Mouse (Mus musculus) cerebral cortex, adult 2 months (tissue): ENCODE measurements around the gene Usp35.

Experiments used
- WGBS: fragments of 180-500 bp; shearing (Covaris S2); methylation state at CpG from one replicate; pipeline ENCODE4 v1.1.7; 2018; 5-methylcytosine and 5-hydroxymethylcytosine counted together

The Usp35 gene

DNA sequence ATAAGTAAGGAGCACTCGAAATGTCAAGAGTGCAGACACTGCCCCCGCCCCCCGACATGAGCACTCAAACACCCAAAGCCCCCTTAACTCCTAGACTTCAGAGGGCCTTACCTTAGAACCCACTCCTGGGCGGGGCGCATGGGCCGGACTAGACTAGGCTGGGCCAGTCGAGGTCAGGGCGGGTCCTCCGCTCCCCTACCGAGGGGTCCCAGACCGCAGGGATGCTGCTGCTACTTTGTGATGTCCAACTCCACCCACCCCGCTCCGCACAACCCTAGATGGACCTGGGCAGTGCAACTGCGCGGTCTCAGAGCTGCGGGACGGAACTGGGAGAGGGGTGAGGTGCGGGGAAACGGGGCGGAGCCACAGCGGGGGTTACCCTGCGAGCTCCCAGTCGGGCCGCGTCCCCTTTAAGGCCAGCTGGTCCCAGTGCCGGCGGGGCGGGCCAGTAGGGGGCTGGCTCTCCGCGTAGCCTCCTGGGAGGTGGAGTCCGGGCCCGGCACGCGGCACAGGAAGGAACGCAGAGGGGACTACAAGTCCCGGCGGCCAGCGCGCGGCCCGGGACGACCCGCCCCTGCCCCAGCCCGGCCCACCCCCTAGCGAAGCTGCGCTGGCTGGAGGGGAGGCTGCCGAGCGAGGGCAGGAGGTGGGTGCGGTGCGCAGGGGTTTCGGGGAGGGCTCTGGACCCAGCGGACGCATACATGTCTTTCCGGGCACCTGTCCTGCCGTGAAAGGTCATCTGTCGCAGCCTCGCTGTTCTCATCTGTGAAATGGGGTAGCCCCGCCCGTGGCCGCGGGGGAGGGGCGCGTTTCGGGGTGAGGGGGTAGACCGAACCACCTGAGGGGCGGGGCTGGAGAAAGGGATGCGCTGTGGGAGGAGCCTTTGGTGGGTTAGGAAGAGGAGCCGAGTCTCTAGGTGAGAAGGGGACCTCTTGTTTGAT lies at the start of gene Usp35, which contains the start of gene Kctd21:
Gene Usp35, minus strand, starts transcription at position 295 of the 941 bp plus-strand sequence.
Gene Kctd21, plus strand, starts transcription at position 602 of the 941 bp plus-strand sequence.
- WGBS = 1% methylated on average over 68 of the region's 68 CpGs

DNA sequence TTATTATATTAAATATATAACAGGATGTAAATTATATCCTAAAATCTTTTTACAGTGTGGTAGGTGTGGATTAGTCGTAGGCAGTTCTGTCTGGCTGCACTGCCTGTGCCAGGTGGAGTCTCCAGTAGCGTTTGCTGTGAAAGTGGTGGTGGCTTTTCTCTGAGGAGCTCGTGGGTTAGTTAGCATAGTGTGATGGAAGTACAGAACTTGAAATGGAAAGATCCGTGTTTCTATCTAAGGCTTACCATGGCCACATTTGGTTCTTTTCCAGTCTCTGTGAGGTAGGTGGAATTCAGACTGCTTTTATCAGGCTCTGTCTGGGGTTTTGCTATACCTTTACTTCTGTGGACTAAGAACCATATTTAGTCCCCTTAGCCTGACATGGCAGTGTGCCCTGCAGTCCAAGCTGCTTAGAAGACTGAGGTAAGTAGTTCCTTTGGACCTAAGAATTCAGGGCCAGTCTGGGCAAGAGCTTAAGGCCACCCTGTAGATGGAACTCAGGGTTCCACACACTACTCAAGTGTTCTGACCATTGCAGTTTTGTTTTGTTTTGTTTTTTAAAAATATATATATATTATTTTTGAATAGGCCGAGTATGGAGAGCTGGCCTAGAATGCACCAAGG lies 48.8 kb upstream of the Usp35 start:
- WGBS = 75% methylated on average over 5 of the region's 5 CpGs

DNA sequence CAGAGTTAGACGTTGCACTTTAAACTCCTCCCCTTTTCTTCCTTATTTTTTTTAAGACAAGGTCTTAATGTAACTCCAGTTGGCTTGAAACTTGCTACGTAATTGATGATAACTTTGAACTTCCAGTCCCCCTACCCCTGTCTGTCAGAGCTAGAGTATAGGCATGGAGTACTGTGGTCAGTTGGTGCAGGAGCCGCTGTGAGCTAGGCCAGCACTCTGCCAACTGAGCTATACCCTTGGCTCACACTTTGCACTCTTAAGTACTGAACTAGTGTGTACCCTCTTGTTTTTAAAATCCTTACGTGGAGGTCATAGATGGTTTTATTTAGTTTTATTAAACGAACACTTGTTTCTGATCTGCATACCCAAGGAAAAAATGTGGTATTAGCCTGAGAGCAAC lies 47.5 kb upstream of the Usp35 start:
- 89% methylated on average over 5 of the region's 5 CpGs for WGBS

DNA sequence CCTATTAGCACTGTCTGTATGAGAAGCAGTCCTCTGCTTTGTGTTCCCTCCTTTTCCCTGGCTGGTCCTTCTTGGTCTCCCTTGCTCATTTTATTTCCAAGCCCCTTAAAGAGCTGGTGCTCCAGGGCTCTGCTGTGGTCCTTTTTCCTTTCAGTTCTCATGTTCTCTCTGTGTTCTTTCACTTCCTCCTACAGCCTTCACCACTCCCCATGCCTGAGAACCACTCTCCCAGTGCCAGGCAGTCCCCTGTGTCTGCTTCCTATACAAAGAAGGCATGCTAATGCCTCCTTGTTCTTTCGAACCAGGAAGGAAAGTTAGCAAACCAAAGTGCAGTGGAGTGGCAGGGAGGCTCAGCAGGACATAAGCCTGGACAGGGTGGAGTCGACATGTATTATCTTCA lies 44.1 kb upstream of the Usp35 start:
- WGBS = 72% methylated on average over 2 of the region's 2 CpGs

DNA sequence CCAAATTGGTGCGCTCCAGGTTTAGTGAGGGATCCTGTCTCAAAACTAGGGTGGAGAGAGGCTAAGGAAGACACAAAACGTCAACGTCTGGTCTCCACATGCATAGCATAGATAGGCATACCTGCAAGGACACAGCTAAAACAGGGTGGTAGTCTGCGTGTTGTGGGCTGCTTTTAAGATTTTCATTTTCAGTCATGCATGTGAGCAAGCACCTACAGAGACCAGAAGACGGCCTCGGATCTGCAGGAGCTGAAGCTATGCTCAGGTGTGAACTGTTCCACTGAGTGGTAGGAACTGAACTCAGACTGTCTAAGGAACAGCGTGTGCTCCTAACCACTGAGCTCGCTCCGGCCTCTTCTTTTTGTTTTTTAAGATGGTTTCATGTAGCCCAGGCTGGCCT lies 43.3 kb upstream of the Usp35 start:
- 96% methylated on average over 9 of the region's 9 CpGs for WGBS

DNA sequence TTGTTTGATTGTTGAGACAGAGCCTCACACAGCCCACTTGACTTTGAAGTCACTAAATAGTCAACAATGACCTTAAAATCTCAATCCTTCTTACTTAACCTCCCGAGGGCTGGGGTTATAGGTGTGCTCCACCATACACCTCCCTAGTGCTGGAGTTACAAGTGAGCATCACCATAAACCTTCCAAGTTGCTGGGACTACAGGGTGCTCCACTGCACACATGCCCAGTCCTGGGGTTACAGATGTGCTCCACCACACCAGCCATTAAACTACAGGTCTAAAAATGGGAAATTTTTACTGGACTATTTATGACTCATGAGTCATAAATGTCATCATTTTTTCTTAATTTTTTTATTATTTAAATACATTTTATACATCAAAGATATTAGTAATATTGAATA lies 34.1 kb upstream of the Usp35 start:
- WGBS = 88% methylated on average over 1 of the region's 1 CpGs

DNA sequence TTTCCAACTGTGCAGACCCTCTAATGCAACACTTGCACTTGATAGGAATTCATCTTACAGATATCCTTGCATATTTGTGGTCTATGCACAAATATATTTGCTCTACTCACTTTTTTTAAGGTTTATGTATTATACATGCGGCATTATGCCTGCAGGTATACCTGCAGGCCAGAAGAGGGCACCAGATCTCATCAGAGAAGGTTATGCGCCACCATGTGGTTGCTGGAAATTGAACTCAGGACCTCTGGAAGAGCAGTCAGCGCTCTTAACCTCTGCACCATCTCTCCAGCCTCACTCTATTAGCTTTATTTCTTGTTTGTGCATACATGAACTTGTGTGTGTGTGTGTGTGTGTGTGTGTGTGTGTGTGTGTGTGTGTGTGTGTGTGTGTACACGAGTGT lies 29.6 kb upstream of the Usp35 start:
- WGBS = 35% methylated on average over 4 of the region's 4 CpGs

DNA sequence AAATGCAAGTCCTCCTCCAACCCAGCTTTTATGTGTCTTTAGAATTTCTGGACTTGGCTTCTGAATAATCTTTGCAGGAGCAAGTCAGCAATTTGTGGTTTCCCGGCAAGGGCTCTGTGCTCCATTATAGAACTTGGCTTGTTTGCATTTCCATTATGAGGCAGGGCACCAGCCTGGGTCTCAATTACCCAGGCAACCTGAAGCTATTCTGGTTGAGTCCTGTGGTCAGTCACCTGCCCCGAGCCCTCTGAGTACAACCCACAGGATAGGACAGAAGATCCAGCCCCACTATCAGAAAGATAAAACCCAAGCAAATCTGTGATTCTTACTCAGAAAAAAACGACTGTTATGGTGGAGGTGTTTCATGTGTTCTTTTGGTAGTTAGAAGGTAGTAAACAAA lies 29.1 kb upstream of the Usp35 start:
- 42% methylated on average over 3 of the region's 3 CpGs for WGBS

DNA sequence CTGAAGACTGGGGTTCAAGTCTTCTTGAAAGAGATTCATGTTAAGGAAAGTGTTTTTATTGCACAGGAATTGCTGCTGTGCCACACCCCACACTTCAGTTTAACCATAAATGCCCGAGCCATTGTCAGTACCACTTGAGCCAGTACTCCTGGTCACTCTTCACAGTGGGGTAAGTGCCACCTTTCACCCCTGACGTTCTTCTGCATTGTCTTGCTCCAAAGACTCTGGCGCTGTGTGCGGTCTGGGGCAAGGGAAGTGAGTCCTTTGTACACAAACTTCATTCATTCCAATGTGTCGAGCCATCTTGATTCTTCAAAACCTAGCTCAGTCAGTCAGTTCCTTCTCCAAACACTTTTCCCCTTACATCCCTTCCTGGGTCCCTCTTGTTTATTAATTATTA lies 28.3 kb upstream of the Usp35 start:
- 84% methylated on average over 5 of the region's 5 CpGs for WGBS

DNA sequence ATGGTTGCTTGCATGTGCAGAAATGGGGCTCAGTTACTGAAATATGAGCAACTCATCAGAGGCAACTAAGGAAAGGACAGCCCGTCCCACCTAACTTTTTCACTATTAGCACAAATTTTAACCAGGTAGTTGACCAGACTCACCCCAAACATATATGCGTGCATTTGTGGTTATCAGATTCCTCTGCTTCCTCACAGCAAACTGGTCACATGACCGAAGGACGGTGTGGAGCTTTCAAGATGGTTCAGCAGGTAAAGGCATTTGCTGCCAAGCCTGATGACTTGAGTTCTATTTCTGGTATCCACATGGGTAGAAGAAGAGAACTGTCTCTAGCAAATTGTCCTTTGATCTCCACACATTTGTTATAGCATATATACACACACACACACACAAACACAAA lies 26.5 kb upstream of the Usp35 start:
- WGBS = 94% methylated on average over 4 of the region's 4 CpGs

DNA sequence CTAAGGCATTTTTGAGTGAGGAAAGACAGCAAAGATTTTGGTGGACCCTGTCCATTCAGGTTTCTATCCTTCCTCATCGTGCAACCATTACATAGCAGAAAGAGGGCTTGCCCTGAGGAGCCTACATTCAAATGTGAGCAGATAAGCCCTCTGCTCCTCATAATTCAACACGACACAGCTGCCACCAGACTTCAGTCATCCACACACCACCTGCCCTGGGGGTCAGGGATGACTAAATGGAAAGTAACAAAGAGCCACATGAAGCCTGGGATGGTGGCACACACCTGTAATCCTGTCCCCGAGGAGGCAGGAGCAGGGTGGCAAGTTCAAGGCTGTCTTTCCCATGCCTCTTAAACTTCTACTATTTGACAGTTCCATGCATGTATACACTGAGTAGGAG lies 26.0 kb upstream of the Usp35 start:
- 79% methylated on average over 3 of the region's 3 CpGs for WGBS

DNA sequence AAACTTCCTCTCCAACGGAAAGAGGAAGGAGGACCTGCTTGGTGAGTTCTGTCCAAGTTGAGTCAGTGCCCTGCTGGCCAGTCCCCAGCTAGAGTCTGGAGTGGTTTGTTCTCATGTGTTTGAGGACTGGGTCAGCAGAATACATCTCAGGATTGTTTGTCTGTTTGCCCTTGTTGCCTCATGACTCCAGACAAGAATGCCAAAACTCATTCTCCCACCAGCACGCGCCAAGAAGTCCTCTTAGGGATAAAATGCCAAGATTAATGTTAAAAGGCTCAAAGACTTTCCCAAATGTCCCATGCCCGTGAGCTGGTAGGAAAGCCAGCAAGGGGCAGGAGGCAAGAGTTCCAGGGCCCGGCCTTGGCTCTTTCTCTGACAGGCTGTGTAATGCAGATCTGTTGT lies 25.1 kb upstream of the Usp35 start:
- WGBS = 65% methylated on average over 5 of the region's 5 CpGs

DNA sequence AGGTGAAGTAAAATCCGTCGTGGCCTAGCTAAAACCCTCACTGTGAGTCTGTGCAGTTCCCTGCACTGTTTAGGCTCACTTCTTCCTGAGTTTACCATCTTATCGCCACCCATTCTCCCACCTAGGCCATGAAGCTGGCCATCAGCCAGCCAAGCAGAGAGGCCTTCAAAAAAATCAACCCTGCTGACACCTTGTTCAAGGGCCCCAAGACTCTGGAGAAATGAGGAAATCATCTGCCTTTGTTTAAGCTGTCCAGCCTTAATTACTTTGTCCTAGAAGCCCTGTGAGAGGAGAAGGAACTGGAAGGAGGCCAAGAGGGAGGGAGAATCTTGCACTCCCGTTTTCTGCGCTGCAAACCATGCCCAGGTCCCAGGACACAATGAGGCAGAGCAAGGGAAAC lies 24.4 kb upstream of the Usp35 start:
- 60% methylated on average over 5 of the region's 5 CpGs for WGBS

DNA sequence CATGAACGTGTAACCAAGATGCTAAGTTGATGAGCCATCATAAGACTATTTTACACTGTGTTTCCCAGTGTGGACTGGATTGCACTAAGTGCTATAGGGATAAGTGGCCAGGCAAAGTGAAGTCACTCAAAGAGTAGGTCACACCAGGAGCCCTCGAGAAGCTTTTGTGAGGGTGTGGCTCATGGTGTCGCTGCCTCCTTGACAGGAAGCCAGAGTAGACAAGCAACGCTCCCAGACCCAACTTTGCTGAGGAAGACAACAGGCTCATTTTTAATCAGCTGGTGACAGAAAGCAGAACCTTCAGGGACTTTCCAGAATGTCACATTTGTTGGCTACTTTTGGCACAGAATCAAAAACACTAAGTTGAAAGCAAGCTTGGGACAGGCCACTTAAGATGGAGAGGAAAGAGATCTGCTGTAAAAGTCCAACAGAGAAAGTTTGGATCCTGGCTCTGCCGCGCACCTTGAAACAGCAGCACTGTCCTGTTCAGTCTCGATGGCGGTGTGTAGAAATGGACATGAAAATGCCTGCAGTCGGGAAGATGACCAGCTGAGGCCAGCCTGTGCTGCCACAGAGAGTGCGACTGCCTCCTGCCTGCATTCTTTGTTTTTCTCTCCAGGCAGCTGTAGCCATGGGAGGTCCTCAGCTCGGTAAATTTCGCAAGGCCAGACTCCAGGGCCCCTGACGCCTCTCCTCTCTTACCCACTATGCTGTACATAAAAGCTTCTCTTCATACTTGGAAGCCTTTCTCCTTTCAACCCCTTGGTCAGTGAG lies 23.4 kb upstream of the Usp35 start:
- whole genome bisulfite sequencing = 64% methylated on average over 13 of the region's 13 CpGs

DNA sequence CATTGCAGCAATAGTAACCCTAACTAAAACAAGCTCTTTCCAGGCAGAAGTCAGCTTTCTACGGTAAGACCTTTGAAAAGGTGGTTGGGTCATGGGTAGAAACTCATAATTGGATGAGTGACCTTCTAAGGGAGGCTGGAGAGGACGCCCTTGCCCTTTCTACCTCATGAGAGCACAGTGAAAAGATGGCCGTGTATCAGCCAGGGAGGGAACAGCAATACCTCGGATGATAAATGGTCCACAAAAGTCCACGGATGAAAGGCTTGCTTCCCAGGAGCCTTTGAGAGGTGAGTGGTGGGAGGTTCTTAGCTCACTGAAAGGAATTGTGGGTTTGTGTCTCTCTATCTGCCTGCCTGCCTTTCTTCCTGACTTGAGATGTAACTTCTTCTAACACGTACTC lies 21.5 kb upstream of the Usp35 start:
- 91% methylated on average over 6 of the region's 6 CpGs for WGBS

DNA sequence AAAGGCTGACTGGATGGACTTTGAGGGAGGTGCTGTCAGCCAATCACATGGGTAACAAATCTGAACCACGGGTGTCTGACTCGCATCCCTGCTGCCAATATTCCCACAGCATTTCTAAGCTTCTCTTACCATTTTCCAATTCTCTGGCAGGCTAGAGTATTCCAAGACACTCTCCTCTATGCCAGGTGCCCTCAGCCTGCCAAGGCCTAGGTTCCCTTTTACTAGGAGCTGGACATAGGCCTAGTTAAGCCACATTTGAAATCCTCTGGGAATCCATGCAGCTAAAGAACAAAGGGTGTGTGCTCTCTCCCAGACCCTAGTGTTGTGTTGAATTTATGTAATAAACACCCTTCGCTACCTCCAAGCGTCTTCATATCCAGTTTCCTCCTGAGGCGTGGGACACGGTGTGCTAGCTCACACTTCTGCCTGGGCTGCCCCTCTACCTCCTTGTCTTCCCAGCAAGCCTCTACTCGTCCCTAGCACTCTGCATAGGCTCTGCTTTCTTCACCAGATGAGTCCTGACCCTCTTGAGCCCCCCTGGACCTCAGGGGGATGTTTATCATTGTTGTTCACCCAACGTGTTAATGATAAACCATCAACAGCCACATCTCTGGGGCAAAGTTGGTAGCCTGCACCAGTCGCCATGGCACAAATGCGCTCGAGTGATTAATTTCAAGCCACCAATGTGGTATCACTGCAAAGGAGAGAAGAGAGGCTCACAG lies 20.1 kb upstream of the Usp35 start:
- WGBS = 80% methylated on average over 11 of the region's 11 CpGs

DNA sequence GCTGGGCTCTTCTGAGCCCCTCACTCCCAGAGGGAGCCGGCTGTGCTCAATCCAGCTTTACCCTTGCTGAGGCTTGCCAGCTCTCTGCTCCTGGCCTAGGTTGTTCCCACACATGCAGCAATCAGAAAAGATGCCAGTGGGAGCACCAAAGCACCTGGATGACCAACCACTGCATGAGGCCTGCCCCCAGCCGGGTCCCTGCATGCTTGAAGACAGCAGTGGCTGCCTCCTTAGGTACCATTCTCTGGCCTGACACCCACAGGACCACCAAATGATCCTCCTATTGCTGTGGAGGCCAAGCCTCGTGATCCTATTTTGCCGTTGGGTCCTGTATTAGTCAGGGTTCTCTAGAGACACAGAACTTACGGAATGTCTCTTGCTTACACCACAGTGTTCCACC lies 19.1 kb upstream of the Usp35 start:
- 80% methylated on average over 5 of the region's 5 CpGs for WGBS

DNA sequence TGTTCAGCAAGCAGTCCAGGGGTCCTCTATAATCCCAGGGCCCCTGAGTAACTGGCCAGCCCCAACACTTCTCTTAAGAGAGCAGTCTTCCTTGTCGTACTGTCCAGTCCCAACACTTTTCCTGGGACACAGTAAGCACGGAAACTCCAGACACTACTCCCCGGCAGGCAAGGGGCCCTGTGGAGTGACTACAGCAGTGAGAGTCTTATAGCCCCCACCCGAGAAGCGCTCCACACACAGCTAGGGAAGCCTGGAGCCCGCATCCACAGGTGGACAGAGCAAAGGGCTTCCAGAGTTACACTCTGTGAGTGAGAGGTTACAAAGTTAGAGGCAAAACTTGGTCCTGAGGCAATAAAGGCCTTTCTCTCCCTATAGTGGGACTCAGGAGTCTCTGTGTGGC lies 17.6 kb upstream of the Usp35 start:
- 95% methylated on average over 6 of the region's 6 CpGs for WGBS

DNA sequence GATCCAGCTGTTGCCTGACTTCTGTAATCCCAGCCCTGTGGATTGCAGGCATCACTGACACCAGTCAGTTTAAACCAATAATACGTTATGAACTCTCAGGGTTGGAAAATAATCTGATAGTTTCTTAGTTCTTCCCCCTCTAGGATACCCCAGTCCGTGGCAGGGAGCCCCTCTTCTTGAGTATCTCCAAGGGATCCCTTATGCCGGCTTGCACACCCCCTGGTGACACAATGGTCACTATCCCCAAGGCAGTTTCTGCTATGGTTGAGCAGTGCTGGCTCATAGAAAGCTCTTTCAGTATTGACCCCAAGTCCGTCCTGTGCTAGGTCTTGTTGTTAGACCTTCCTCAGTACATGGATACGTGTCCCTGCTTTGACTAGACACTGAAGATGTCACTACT lies 17.0 kb upstream of the Usp35 start:
- 91% methylated on average over 5 of the region's 5 CpGs for WGBS

DNA sequence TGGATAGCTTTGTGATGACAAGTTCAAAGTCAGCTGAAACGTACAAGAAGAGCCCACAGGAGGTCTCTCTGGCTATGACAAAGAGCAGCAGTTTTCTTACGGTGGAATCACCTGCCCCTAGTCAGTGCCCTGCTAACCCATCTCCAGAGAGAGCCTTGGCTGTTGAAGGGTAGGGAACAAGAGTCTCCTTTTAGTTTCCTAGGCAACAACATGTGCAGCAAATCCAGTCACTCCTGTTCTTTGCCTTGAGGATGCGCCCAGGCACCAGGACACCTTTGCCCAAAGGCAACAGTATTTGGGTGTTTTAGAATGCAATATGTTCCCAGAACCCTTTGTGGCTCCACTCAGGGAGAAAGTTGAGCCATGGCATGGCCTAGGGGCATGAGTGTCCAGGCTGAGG lies 16.5 kb upstream of the Usp35 start:
- WGBS = 89% methylated on average over 3 of the region's 3 CpGs

DNA sequence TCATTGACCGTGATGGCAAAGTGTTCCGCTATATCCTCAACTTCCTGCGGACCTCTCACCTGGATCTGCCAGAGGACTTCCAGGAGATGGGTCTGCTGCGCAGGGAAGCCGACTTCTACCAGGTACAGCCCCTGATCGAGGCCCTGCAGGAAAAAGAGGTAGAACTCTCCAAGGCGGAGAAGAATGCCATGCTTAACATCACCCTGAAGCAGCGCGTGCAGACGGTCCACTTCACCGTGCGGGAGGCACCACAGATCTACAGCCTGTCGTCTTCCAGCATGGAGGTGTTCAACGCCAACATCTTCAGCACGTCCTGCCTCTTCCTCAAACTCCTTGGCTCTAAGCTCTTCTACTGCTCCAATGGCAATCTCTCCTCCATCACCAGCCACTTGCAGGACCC lies 15.6 kb upstream of the Usp35 start:
- WGBS = 97% methylated on average over 15 of the region's 15 CpGs

DNA sequence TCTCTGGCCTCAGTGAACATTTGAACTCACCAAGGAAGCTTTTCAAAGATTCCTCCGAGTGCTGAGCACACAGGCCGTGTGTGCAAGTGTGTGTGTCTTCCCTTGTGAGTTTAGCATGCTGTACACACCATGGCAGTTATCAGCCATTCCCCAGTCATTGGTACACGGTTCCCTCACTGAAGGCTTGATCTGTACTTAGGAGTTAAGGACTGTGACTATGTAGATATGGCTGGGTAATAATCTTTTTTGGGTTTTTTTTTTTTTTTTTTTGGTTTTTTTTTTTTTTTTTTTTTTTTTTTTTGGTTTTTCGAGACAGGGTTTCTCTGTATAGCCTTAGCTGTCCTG lies 15.0 kb upstream of the Usp35 start:
- 78% methylated on average over 4 of the region's 4 CpGs for WGBS
